Mouse (Mus musculus) adrenal gland (tissue): ENCODE data around the gene Stx11.

ENCODE experiments used
- intact Hi-C: fragments of 180-260 bp; cut with DNase I; formaldehyde crosslinking; loops from one replicate; pipeline ENCODE4 v1.15.1; 2025
- long read RNA-seq, 2 experiments: library from polyadenylated mRNA; unstranded; transcript quantifications; one replicate each; pipeline ENCODE4 v2.0.0; 2020; ENCODE audit warnings: borderline replicate concordance in 1 of 2; ENCODE audit not compliant: insufficient replicate concordance in 1 of 2

The Stx11 gene
- long read RNA-seq, experiment 1, full-length matches to known transcripts = 2 of 4 reads
- long read RNA-seq, experiment 1, partial matches to known transcripts = 0 of 4 reads
- long read RNA-seq, experiment 1, other reads (novel, unspliced or antisense) = 2 of 4 reads
- long read RNA-seq, experiment 2, full-length matches to known transcripts = 5 of 7 reads
- long read RNA-seq, experiment 2, partial matches to known transcripts = 0 of 7 reads
- long read RNA-seq, experiment 2, other reads (novel, unspliced or antisense) = 2 of 7 reads

GRCm38 (mm10) chr10:12964151-12965075, at the start of gene Stx11:
Gene Stx11, minus strand, starts transcription at chr10:12964298.
- intact Hi-C loops = loop anchor here (2.0 kb wide), 1 partner anchor 42 kb away; no protein-coding TSS in a partner anchor

GRCm38 (mm10) chr10:13008737-13009121, 44.6 kb upstream of the Stx11 start:
- intact Hi-C loops = no loop called here

- intact Hi-C loops = no loop called here
Measured at GRCm38 (mm10) chr10:13007876-13008736, 44.0 kb upstream of the Stx11 start.

- intact Hi-C loops = no loop called here
Measured at GRCm38 (mm10) chr10:13005043-13005442, 40.9 kb upstream of the Stx11 start, which contains the start of gene Sf3b5. Gene Sf3b5, plus strand, starts transcription at chr10:13005343.

GRCm38 (mm10) chr10:12996736-12997477, 32.8 kb upstream of the Stx11 start:
- intact Hi-C loops = loop anchor here (5.0 kb wide), 1 partner anchor 75 kb away; no protein-coding TSS in a partner anchor

GRCm38 (mm10) chr10:12993411-12994039, 29.4 kb upstream of the Stx11 start:
- intact Hi-C loops = loop anchor here (5.0 kb wide), 1 partner anchor 301 kb away; no protein-coding TSS in a partner anchor

GRCm38 (mm10) chr10:12991953-12992352, 27.9 kb upstream of the Stx11 start:
- intact Hi-C loops = loop anchor here (5.0 kb wide), 1 partner anchor 300 kb away; no protein-coding TSS in a partner anchor

GRCm38 (mm10) chr10:12986943-12987342, 22.8 kb upstream of the Stx11 start:
- intact Hi-C loops = no loop called here

GRCm38 (mm10) chr10:12986485-12986884, 22.4 kb upstream of the Stx11 start:
- intact Hi-C loops = no loop called here

GRCm38 (mm10) chr10:12985028-12985427, 20.9 kb upstream of the Stx11 start:
- intact Hi-C loops = no loop called here

GRCm38 (mm10) chr10:12983516-12983915, 19.4 kb upstream of the Stx11 start:
- intact Hi-C loops = no loop called here

- intact Hi-C loops = no loop called here
Measured at GRCm38 (mm10) chr10:12981071-12981470, 17.0 kb upstream of the Stx11 start.

- intact Hi-C loops = no loop called here
Measured at GRCm38 (mm10) chr10:12977787-12978212, 13.7 kb upstream of the Stx11 start.

- intact Hi-C loops = no loop called here
Measured at GRCm38 (mm10) chr10:12976552-12976951, 12.5 kb upstream of the Stx11 start.

- intact Hi-C loops = no loop called here
Measured at GRCm38 (mm10) chr10:12975957-12976356, 11.9 kb upstream of the Stx11 start.

GRCm38 (mm10) chr10:12975461-12975860, 11.4 kb upstream of the Stx11 start:
- intact Hi-C loops = no loop called here

- intact Hi-C loops = no loop called here
Measured at GRCm38 (mm10) chr10:12974572-12974971, 10.5 kb upstream of the Stx11 start.

GRCm38 (mm10) chr10:12965669-12966180, 1.6 kb upstream of the Stx11 start:
- intact Hi-C loops = loop anchor here (2.0 kb wide), 1 partner anchor 43 kb away; no protein-coding TSS in a partner anchor

GRCm38 (mm10) chr10:12963362-12964147, 543 bp downstream of the Stx11 start:
- intact Hi-C loops = loop anchor here (2.0 kb wide), 1 partner anchor 41 kb away; no protein-coding TSS in a partner anchor
